ENCODE assay signal across 9 mouse cellular contexts in genomic region chr8:85023846-85024245, GRCm38 (mm10). TPM values are rescaled to one million over a fixed set of nuclear protein-coding genes. Genes with fewer than 3 reads are reported as not detected.
DNase-seq lines count a peak whose midpoint lies in the region; ATAC-seq and TF ChIP-seq lines count a peak whose summit lies in the region.
"Had no signal": no experiment of that assay in that cellular context is flagged by ENCODE, and none has a peak within 500 bp of the region (broad histone marks: within the 10 kb centered on the region; RNA-seq: fewer than 3 reads in every experiment).

No protein-coding gene starts in this region.

- ATAC-seq in lung, embryonic 14.5 days (ENCODE audit: insufficient read depth), result no peak
- ATAC-seq in lung, postnatal 0 days, result no peak
- ATAC-seq in forebrain, embryonic 12.5 days (ENCODE audit: low FRiP score), result no peak
- ATAC-seq in limb, embryonic 12.5 days (ENCODE audit: insufficient number of reproducible peaks, insufficient read depth, low FRiP score, low TSS enrichment, low read depth), result no peak
- ATAC-seq in neural tube, embryonic 15.5 days (ENCODE audit: low FRiP score), result no peak
- no peak for ATAC-seq in activated CD4-positive, CD25-positive, alpha-beta regulatory T cell, adult 4 months

- peak overlapping the region; percentile 70 for H3K4me2 ChIP-seq in lung, embryonic 14.5 days
- no peak overlapping the region for H3K4me2 ChIP-seq in lung, postnatal 0 days (replicated peaks; ENCODE audit: low read depth, low read length)
- peak overlapping the region; percentile 97 for H3K4me2 ChIP-seq in forebrain, embryonic 12.5 days
- peak overlapping the region; percentile 97 for H3K4me2 ChIP-seq in limb, embryonic 12.5 days
- peak overlapping the region; percentile 92 for H3K4me2 ChIP-seq in neural tube, embryonic 15.5 days

- peak overlapping the region; percentile 87; the same call in 1 of the 2 replicates for H3K4me3 ChIP-seq in lung, embryonic 14.5 days (ENCODE audit: low read depth, low read length)
- no peak overlapping the region for H3K4me3 ChIP-seq in lung, postnatal 0 days (ENCODE audit: low read depth, low read length)
- peak overlapping the region; percentile 90 for H3K4me3 ChIP-seq in forebrain, embryonic 12.5 days (replicated peaks)
- peak overlapping the region; percentile 100; the same call in 1 of the 2 replicates for H3K4me3 ChIP-seq in limb, embryonic 12.5 days (replicated peaks)
- H3K4me3 ChIP-seq in neural tube, embryonic 15.5 days (replicated peaks), result peak overlapping the region; percentile 97

- H3K27ac ChIP-seq in lung, embryonic 14.5 days (ENCODE audit: low read depth), result no peak overlapping the region
- H3K27ac ChIP-seq in lung, postnatal 0 days (ENCODE audit: low read length), result no peak overlapping the region
- H3K27ac ChIP-seq in forebrain, embryonic 12.5 days, result no peak overlapping the region
- no peak overlapping the region for H3K27ac ChIP-seq in limb, embryonic 12.5 days
- no peak overlapping the region for H3K27ac ChIP-seq in neural tube, embryonic 15.5 days (replicated peaks)

- H3K9ac ChIP-seq in lung, embryonic 14.5 days, result no peak overlapping the region
- no peak overlapping the region for H3K9ac ChIP-seq in lung, postnatal 0 days (replicated peaks; ENCODE audit: low read depth)
- H3K9ac ChIP-seq in forebrain, embryonic 12.5 days, result no peak overlapping the region
- no peak overlapping the region for H3K9ac ChIP-seq in limb, embryonic 12.5 days (replicated peaks)
- no peak overlapping the region for H3K9ac ChIP-seq in neural tube, embryonic 15.5 days (replicated peaks)

- no peaks in the 10 kb centered on the region for H3K9me3 ChIP-seq in lung, embryonic 14.5 days (ENCODE audit: low read depth, low read length)
- H3K9me3 ChIP-seq in lung, postnatal 0 days (ENCODE audit: low read length), result no peaks in the 10 kb centered on the region
- H3K9me3 ChIP-seq in forebrain, embryonic 12.5 days, result no peaks in the 10 kb centered on the region
- H3K9me3 ChIP-seq in limb, embryonic 12.5 days, result no peaks in the 10 kb centered on the region
- H3K9me3 ChIP-seq in neural tube, embryonic 15.5 days (replicated peaks), result no peaks in the 10 kb centered on the region

- H3K36me3 ChIP-seq in lung, embryonic 14.5 days (ENCODE audit: insufficient read depth), result peaks cover 52% of the 10 kb centered on the region
- peaks cover 8% of the 10 kb centered on the region; the same call in 1 of the 2 replicates for H3K36me3 ChIP-seq in lung, postnatal 0 days (ENCODE audit: insufficient read depth, low read length)
- H3K36me3 ChIP-seq in forebrain, embryonic 12.5 days (replicated peaks), result peaks cover 52% of the 10 kb centered on the region
- H3K36me3 ChIP-seq in limb, embryonic 12.5 days, result peaks cover 52% of the 10 kb centered on the region
- peaks cover 47% of the 10 kb centered on the region for H3K36me3 ChIP-seq in neural tube, embryonic 15.5 days

- no peak for TF ChIP-seq EP300 in lung, postnatal 0 days (IDR thresholded peaks at IDR 0.05)

- 92% methylated on average over 3 of the region's 3 CpGs for WGBS in lung, embryonic 14.5 days
- 97% methylated on average over 3 of the region's 3 CpGs for WGBS in lung, postnatal 0 days
- 95% methylated on average over 3 of the region's 3 CpGs for WGBS in forebrain, embryonic 12.5 days
- WGBS in limb, embryonic 12.5 days, result 96% methylated on average over 3 of the region's 3 CpGs
- 95% methylated on average over 3 of the region's 3 CpGs for WGBS in neural tube, embryonic 15.5 days

- H3K27me3 ChIP-seq in lung, embryonic 14.5 days (ENCODE audit: insufficient read depth, low read length), result no peaks in the 10 kb centered on the region
- no peaks in the 10 kb centered on the region for H3K27me3 ChIP-seq in lung, postnatal 0 days (replicated peaks; ENCODE audit: insufficient read depth, low read length)
- H3K27me3 ChIP-seq in forebrain, embryonic 12.5 days, result no peaks in the 10 kb centered on the region
- H3K27me3 ChIP-seq in limb, embryonic 12.5 days, result no peaks in the 10 kb centered on the region
- H3K27me3 ChIP-seq in neural tube, embryonic 15.5 days (replicated peaks), result no peaks in the 10 kb centered on the region

- DNase-seq in lung, embryonic 14.5 days, result no peak
- DNase-seq in lung, postnatal 0 days (ENCODE audit: low spot score), result no peak
- no peak for DNase-seq in spleen, adult 18-20 months
- DNase-seq: adrenal gland, adult 2 months had no signal

- H3K4me1 ChIP-seq in lung, embryonic 14.5 days (ENCODE audit: insufficient read depth), result peaks cover 17% of the 10 kb centered on the region
- peaks cover 22% of the 10 kb centered on the region for H3K4me1 ChIP-seq in lung, postnatal 0 days (ENCODE audit: insufficient read depth, low read depth, low read length)
- H3K4me1 ChIP-seq in forebrain, embryonic 12.5 days, result peaks cover 42% of the 10 kb centered on the region
- H3K4me1 ChIP-seq in limb, embryonic 12.5 days (replicated peaks), result peaks cover 33% of the 10 kb centered on the region
- peaks cover 40% of the 10 kb centered on the region for H3K4me1 ChIP-seq in neural tube, embryonic 15.5 days

- TF ChIP-seq CTCF in lung, embryonic 14.5 days (IDR thresholded peaks at IDR 0.05; ENCODE audit: low read depth), result no peak
- no peak for TF ChIP-seq CTCF in lung, postnatal 0 days (IDR thresholded peaks at IDR 0.05)

RNA-seq across cellular contexts. Expression of gene Asna1, which starts 1.2 kb away (rescaled TPM):
- polyA plus RNA-seq in lung, embryonic 14.5 days (2014; fragmentation: Nextera tagmentation; extraction: Ambion mirVana), result 97.2 and 98.0 TPM in 2 replicates
- polyA plus RNA-seq in lung, postnatal 0 days (2015; fragmentation: Nextera tagmentation; extraction: Ambion mirVana), result 80.9 and 83.1 TPM in 2 replicates
- polyA plus RNA-seq in forebrain, embryonic 12.5 days (2016; fragmentation: Nextera tagmentation; extraction: Ambion mirVana), result 140 TPM in 2 replicates
- polyA plus RNA-seq in limb, embryonic 12.5 days (2016; fragmentation: Nextera tagmentation; extraction: Ambion mirVana), result 134 TPM in 2 replicates
- polyA plus RNA-seq in neural tube, embryonic 15.5 days (2015; fragmentation: Nextera tagmentation; extraction: Ambion mirVana), result 148 and 154 TPM in 2 replicates
- polyA plus RNA-seq in activated CD4-positive, CD25-positive, alpha-beta regulatory T cell, adult 4 months (2017; shearing (Covaris generic)), result 10 to 100 TPM; 55.6 to 98.1 TPM

RNA-seq across cellular contexts. Expression of gene Trir, which starts 2.8 kb away (rescaled TPM):
- polyA plus RNA-seq in lung, embryonic 14.5 days (2014; fragmentation: Nextera tagmentation; extraction: Ambion mirVana), result 153 and 156 TPM in 2 replicates
- 116 and 126 TPM in 2 replicates for polyA plus RNA-seq in lung, postnatal 0 days (2015; fragmentation: Nextera tagmentation; extraction: Ambion mirVana)
- 156 and 175 TPM in 2 replicates for polyA plus RNA-seq in forebrain, embryonic 12.5 days (2016; fragmentation: Nextera tagmentation; extraction: Ambion mirVana)
- polyA plus RNA-seq in limb, embryonic 12.5 days (2016; fragmentation: Nextera tagmentation; extraction: Ambion mirVana), result 177 and 182 TPM in 2 replicates
- 116 and 124 TPM in 2 replicates for polyA plus RNA-seq in neural tube, embryonic 15.5 days (2015; fragmentation: Nextera tagmentation; extraction: Ambion mirVana)
- 10 to 100 TPM; 26.8 to 30.5 TPM for polyA plus RNA-seq in activated CD4-positive, CD25-positive, alpha-beta regulatory T cell, adult 4 months (2017; shearing (Covaris generic))

RNA-seq across cellular contexts. Expression of gene Best2, which starts 9.5 kb away (rescaled TPM):
- polyA plus RNA-seq in lung, embryonic 14.5 days (2014; fragmentation: Nextera tagmentation; extraction: Ambion mirVana), result not detected in 2 replicates
- not detected in 2 replicates for polyA plus RNA-seq in lung, postnatal 0 days (2015; fragmentation: Nextera tagmentation; extraction: Ambion mirVana)
- polyA plus RNA-seq in forebrain, embryonic 12.5 days (2016; fragmentation: Nextera tagmentation; extraction: Ambion mirVana), result not detected in 2 replicates
- polyA plus RNA-seq in limb, embryonic 12.5 days (2016; fragmentation: Nextera tagmentation; extraction: Ambion mirVana), result not detected in 2 replicates
- polyA plus RNA-seq in neural tube, embryonic 15.5 days (2015; fragmentation: Nextera tagmentation; extraction: Ambion mirVana), result not detected in 2 replicates
- polyA plus RNA-seq in activated CD4-positive, CD25-positive, alpha-beta regulatory T cell, adult 4 months (2017; shearing (Covaris generic)), result not detected
- polyA plus RNA-seq: adrenal gland, adult 2 months; spleen, adult 2 months had no signal

RNA-seq across cellular contexts. Expression of gene Tnpo2, which starts 12.9 kb away (rescaled TPM):
- 17.9 and 20.2 TPM in 2 replicates for polyA plus RNA-seq in lung, embryonic 14.5 days (2014; fragmentation: Nextera tagmentation; extraction: Ambion mirVana)
- 16.4 and 18.0 TPM in 2 replicates for polyA plus RNA-seq in lung, postnatal 0 days (2015; fragmentation: Nextera tagmentation; extraction: Ambion mirVana)
- polyA plus RNA-seq in forebrain, embryonic 12.5 days (2016; fragmentation: Nextera tagmentation; extraction: Ambion mirVana), result 45.1 and 50.7 TPM in 2 replicates
- 30.5 and 31.7 TPM in 2 replicates for polyA plus RNA-seq in limb, embryonic 12.5 days (2016; fragmentation: Nextera tagmentation; extraction: Ambion mirVana)
- 54.9 and 55.5 TPM in 2 replicates for polyA plus RNA-seq in neural tube, embryonic 15.5 days (2015; fragmentation: Nextera tagmentation; extraction: Ambion mirVana)
- 10 to 100 TPM in 1 of 2 experiments, 1 to 10 TPM in 1; 9.2 to 19.4 TPM for polyA plus RNA-seq in activated CD4-positive, CD25-positive, alpha-beta regulatory T cell, adult 4 months (2017; shearing (Covaris generic))

RNA-seq across cellular contexts. Expression of gene Hook2, which starts 33.4 kb away (rescaled TPM):
- polyA plus RNA-seq in lung, embryonic 14.5 days (2014; fragmentation: Nextera tagmentation; extraction: Ambion mirVana), result 15.2 and 18.0 TPM in 2 replicates
- 19.2 and 22.3 TPM in 2 replicates for polyA plus RNA-seq in lung, postnatal 0 days (2015; fragmentation: Nextera tagmentation; extraction: Ambion mirVana)
- 16.1 and 18.2 TPM in 2 replicates for polyA plus RNA-seq in forebrain, embryonic 12.5 days (2016; fragmentation: Nextera tagmentation; extraction: Ambion mirVana)
- polyA plus RNA-seq in limb, embryonic 12.5 days (2016; fragmentation: Nextera tagmentation; extraction: Ambion mirVana), result 19.3 and 19.7 TPM in 2 replicates
- polyA plus RNA-seq in neural tube, embryonic 15.5 days (2015; fragmentation: Nextera tagmentation; extraction: Ambion mirVana), result 33.9 and 37.2 TPM in 2 replicates
- polyA plus RNA-seq in activated CD4-positive, CD25-positive, alpha-beta regulatory T cell, adult 4 months (2017; shearing (Covaris generic)), result 1 to 10 TPM; 2.6 to 3.0 TPM
